Mouse (Mus musculus) myocyte (in vitro differentiated cells): ENCODE results near the gene Plau.

Source experiments
- CEBPB ChIP-seq: IDR thresholded peaks from 2 replicates; pipeline ENCODE4 v1.6.1; 2011; ENCODE audit warnings: mild to moderate bottlenecking, moderate library complexity; ENCODE audit not compliant: poor library complexity, insufficient read depth, severe bottlenecking
- E2F4 ChIP-seq: IDR thresholded peaks from one replicate; pipeline ENCODE4 v1.6.1; 2011; ENCODE audit warnings: mild to moderate bottlenecking, control low read depth, moderate library complexity; ENCODE audit not compliant: insufficient read depth
- MAX ChIP-seq: IDR thresholded peaks from one replicate; pipeline ENCODE4 v1.6.1; 2011; ENCODE audit warnings: low read depth, mild to moderate bottlenecking, control low read depth
- MYOD1 ChIP-seq, 3 experiments: IDR thresholded peaks; one replicate each; pipeline ENCODE4 v1.6.1; 2011; ENCODE audit warnings: control low read depth in 2 of 3, low read depth in 2 of 3, mild to moderate bottlenecking in 2 of 3, moderate library complexity in 1 of 3; ENCODE audit not compliant: insufficient read length in 2 of 3, control insufficient read depth in 1 of 3
- MYOG ChIP-seq, 3 experiments: IDR thresholded peaks; one replicate each; pipeline ENCODE4 v1.6.1; 2011; ENCODE audit warnings: control low read depth in 2 of 3, low read depth in 2 of 3, mild to moderate bottlenecking in 2 of 3; ENCODE audit not compliant: insufficient read length in 2 of 3, control insufficient read depth in 1 of 3, insufficient read depth in 1 of 3
- POLR2A ChIP-seq: IDR thresholded peaks from one replicate; pipeline ENCODE4 v1.6.1; 2011; ENCODE audit warnings: low read depth, mild to moderate bottlenecking, control low read depth, moderate library complexity; ENCODE audit not compliant: insufficient read length
- REST ChIP-seq: IDR thresholded peaks from one replicate; pipeline ENCODE4 v1.6.1; 2011; ENCODE audit warnings: mild to moderate bottlenecking, control low read depth, moderate library complexity; ENCODE audit not compliant: insufficient read depth, insufficient read length
- SRF ChIP-seq: IDR thresholded peaks from one replicate; pipeline ENCODE4 v1.6.1; 2011; ENCODE audit warnings: low read depth; ENCODE audit not compliant: control insufficient read depth, insufficient read length
- TCF12 ChIP-seq: IDR thresholded peaks from one replicate; pipeline ENCODE4 v1.6.1; 2011; ENCODE audit warnings: mild to moderate bottlenecking, control low read depth; ENCODE audit not compliant: poor library complexity, insufficient read depth, severe bottlenecking
- USF1 ChIP-seq: IDR thresholded peaks from one replicate; pipeline ENCODE4 v1.6.1; 2011; ENCODE audit warnings: low read depth, mild to moderate bottlenecking, control low read depth, moderate library complexity

GRCm38 (mm10) chr14:20834136-20834535, 2.3 kb upstream of the Plau start:
- TF ChIP-seq POLR2A (no peak), USF1 (no peak), MAX (no peak), MYOD1 (IDR thresholded peaks at IDR 0.05; ENCODE audit: control insufficient read depth in 1 of 3, insufficient read length in 2 of 3, low read depth in 2 of 3) (no peak), REST (no peak), CEBPB (no peak), TCF12 (no peak), MYOG (IDR thresholded peaks at IDR 0.05; ENCODE audit: control insufficient read depth in 1 of 3, insufficient read depth in 1 of 3, insufficient read length in 2 of 3, low read depth in 2 of 3) (no peak), E2F4 (no peak), SRF (no peak)
